Mouse (Mus musculus) frontal cortex, postnatal 14 days (tissue): Measurements from ENCODE around the gene Tubb3.
A peak's percentile ranks its signal among the peaks of the same experiment; 100 is the strongest.

Source experiments
- DNase-seq, 2 experiments: peaks; one replicate each; pipeline ENCODE4 v3.0.0; 2022; ENCODE audit warnings: low spot score in 2 of 2

Tubb3 gene

DNA sequence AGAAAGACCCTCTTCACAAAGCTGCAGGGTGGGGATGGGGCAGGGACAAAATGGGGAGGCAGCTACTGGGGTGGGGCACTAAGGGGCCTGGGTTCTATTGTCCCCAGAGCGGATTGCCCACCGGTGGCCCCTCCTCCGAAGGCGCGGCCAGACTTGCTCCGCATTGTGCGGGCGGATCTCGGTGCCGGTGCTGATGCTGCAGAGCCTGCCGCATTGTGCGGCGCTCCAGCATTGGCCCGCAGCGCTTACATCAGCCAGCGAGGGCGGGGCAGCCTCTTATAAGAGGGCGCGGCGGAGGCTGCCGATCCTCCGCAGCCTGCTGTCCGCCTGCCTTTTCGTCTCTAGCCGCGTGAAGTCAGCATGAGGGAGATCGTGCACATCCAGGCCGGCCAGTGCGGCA is at the start of gene Tubb3:
Tubb3 (plus strand) TSS at position 179 of the 400 bp plus-strand sequence.
- peak; percentile 85 to 86 for DNase-seq

DNA sequence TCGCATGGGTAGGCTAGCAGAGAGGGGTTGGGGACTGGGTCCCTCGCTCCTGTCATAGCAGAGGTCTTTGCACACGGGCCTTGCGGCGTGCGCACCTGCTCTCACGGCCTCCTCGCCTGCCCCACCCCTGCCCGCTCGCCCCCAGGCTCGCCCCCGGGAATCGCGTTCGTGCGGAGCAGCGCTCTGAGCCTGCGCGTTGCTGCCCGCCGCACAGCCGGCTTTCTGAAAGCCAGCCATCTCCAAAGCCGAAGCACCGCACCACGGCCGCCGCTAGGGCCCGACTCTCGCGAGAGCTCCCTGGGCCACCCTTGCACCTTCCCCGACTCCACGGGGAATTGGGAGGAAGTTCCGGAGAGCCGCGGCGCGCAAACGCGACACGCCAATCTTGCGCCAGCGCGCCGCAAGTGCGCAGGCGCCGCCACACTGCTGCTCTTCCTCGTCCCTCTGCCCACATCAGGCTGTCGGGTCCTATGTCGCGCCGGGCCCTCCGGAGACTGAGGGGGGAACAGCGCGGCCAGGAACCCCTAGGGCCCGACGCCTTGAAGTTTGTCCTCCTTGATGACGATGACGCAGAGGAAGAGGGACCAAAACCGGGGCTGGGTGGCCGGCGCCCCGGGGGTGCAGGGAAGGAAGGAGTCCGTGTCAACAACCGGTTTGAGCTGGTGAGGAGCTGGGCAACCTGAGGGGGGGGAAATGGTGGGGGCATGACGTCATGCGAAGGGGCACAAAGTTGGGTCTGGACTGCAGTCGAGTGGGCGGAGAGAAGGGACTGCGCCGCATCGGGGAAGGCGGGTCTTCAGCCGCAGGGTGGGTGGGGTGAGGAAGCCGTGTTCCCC is 37.6 kb upstream of the Tubb3 start, which contains the start of gene Tcf25:
Tcf25 (plus strand) TSS at position 351 of the 836 bp plus-strand sequence.
- DNase-seq: peak; percentile 95

DNA sequence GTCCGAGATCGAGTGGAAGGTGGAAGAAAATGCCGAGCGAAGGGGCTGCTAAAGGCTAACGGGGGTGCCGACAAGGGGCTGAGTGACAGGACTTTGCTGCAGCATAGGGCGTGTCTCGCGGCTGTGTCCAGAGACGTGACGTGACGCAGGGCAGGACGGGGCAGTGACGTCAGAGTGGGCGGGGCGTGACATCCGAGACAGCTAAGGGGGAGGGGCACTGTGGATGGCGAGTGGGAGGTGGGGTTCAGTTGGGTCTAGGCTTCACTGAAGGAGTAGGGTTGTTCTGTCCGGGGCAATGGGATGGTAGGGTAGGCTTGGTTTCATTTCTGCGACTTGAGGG is 37.0 kb upstream of the Tubb3 start:
- DNase-seq: peak; percentile 87 to 90

DNA sequence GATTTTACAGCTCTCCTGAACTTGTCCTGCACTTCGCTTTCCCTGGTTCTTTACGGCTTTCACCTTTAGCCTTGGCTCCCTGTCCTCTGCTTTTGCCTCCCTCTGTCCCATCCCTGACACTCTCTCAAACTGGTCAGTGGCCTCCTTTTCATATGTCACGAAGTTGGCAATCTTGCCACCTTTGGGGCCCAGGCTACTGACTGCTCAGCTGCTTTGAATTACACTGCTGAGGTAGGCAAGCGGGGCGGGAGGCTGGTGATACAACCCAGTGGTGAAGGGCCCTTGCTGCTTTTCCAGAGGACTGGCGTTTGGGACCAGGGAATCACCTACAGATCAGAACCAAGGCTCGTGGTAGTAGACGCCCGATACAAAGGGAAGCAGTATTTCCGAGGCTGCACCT is 35.5 kb upstream of the Tubb3 start:
- no peak for DNase-seq

DNA sequence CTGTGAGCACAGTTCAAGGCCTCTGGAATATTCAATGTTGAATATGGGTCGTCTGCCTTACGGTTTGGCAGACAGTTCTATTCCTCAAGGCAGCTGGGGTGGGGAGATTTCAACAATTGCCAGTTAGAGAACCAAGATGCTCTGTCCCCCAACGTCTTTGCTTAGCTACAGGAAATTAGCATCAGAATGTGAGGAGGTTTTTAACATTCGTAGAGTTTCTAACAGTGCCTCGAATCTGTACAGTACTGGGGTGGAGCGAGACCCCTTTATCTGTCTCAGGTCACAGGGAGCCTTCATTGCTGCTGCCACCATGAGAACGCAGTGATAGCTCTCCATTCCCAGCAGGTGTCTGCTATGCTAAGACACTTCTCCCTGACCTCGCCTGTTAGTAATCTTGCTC is 35.1 kb upstream of the Tubb3 start:
- DNase-seq: no peak

DNA sequence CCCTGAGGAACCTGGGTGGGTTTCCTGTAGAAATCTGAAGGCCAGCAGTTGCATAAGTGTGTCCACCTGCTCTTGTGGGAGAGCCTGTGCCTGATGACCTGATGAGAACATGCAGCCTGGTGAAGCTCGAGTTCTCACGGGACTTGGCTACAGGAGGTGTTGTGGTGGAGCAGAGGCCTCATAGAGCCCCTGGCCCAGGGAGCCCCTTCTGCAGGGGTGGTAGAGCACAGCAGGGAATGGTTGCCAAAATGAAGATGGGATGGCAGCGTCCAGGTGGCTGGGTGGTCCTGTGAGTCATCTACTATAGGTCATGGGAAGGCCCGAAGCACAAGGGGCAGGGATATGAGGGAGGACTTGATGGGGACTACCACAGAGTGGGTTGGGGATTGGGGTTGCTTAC is 29.5 kb upstream of the Tubb3 start:
- DNase-seq: no peak

DNA sequence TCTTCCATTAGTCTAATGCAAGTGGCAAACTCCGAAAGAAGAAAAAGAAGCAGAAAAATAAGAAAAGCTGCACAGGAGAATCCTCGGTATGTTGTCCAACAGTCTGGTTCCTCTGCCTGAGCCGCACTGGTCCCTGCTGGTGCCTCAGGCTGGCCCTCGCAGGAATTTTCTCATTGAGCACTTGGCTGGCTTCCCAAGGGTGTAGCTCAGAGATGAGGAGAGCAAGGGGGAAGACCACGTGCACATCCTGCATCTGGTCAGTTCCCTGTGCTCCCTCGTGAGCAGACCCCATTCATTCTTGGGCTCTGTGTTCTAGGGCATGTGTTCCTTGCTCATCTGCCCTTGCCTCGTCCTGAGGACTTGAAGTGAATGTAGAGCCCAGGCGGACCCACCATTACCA is 28.7 kb upstream of the Tubb3 start:
- no peak for DNase-seq

DNA sequence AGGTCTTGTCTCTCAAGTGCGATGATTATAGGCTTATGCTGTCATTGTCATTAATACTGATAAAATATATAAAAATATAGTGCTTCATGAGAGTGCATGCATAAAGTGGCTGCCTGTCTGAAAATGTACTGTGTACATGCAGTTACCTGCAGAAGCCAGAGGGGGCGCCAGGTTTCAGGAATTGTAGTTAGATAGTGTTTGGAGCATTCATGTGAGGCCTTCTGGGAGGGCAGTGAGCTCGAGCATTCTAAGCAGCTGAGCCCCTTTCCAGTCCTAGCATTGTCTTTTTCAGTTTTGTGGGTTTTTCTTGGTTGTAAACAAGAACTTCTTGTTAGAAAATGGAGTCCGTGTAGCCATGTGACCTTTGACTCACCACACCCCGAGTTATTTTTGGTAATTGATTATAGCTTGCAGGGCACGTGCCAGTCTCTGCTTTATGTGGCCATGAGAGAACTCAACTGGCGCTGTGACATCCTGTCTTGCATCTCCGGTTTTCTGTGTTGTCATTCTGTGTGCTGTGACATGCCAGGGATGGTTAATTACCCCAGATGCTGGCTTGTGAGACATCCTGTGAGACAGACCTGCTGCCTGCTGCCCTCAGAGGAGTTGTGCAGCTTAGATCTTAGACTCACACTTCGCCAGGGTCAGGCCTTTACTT is 26.2 kb upstream of the Tubb3 start:
- DNase-seq: no peak

DNA sequence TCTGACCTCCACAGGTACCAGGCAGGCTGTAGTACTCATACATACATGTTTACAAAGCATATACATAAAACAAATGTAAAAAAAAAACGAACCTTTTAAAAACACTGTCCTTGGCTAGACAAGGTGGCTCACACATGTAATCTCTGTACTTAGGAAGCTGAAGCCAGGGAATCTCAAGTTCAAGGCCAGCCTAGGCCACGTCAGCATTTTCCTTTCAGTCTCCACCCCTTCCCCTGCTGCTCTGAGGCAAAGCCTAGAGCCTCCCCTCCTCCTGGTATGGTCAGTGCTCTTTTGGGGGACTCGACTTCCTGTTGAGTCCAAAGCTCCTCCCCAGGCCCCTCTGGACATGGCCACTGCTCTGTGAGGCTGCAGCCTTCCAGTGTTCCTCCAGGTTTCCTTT is 24.2 kb upstream of the Tubb3 start:
- no peak for DNase-seq

DNA sequence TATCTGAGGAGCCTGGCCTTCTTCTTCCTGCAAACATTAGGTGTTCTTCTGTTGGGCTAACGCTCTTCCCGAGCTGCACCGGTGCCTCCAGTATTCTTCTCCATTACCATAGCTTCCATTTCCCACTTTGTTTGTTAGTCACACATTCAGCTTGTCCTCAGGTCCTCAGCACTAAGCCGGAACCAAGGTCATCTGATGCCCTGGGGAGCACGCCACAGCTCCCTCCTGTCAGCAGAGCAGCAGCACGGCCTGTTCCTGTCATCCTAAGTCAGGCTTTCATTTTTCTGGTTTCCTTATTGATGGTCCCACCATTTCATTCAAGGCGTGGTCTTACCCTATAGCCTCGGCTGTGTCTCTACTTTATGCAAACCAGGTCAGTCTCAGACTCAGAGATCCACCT is 23.4 kb upstream of the Tubb3 start:
- no peak for DNase-seq

DNA sequence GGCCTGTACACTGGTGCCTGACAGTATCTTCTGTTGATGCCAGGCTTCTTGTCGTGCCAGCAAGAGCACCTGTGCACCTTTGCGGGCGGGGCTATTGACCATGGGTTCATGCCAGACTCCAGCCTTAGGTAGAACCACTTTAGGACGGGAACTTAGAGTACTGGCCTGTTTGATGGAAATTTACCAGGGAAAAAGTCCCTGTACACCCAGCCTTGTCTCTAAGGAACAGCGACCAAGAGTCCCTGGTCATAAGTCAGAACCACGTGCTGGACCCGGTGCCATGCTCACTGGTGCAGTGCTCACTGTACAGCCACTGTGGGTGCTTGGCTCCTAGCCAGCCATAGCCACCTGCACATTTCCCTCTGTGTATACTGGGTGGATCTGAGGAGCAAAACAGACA is 22.2 kb upstream of the Tubb3 start:
- DNase-seq: no peak

DNA sequence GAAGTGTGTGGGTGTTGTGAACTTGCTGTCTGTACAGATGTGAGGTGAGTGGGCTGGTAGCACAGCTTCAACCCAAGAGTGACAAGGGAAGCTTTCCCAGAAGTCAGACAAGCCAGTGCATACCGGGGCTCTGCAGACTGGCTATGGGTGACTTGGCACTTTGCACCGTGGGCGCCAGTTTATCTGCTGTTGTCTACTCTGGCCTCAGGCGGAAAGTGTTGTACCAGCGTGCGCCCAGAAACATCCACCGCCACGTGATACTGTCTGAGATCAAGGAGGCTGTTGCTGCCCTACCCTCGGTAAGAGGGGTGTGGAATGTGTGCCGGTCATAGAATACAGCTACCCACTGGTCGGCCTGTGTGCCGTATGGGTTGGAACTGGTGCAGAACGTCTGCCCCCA is 12.9 kb upstream of the Tubb3 start:
- DNase-seq: peak in 1 of 2 experiments; percentile 8

DNA sequence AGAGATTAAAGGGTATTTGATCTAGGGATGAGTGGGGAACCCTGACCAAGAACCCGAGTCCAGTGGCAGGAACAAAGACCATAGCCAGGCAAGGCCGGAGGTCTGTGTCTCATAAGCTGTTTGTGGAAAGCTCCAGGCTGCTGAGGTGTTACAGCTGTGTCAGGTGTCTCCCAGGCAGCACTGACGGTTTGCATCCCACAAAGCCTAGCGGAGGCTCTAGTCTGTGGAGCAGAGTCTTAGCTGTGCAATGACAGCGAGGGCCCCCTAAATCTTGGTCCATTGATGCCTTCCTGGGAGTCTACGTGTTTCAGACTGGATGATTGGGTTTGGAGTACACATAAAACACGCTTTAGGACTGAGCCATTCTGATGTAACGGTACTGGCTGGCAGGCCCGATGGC is 9.3 kb upstream of the Tubb3 start:
- no peak for DNase-seq

DNA sequence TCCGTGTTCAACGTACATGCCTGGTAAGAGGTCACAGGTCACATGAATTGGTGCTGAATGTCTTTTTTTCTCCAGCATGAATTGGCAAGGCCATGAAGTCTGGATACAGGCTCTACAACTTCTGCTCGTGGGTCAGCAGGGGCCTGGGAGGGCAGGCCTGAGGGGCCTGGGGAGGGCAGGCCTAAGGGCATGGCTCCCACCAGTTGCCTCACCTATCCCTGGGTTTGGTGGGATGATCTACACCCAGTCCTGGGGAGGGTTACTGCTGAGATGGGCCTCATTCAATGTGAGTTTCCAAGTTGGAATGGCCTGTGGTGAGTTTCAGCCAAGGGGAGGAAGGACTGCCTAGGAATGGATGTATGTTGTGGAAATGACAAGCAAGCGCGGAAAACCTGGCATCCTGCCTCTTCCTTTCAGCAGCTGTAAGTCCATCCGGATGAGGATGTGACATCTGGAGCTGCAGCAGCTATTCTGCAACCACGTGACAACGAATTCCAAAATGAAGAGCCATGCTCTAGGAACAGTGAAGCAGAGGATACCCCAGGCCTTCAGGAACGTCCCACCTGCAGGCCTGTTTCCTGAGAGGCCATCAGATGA is 8.4 kb upstream of the Tubb3 start:
- no peak for DNase-seq

DNA sequence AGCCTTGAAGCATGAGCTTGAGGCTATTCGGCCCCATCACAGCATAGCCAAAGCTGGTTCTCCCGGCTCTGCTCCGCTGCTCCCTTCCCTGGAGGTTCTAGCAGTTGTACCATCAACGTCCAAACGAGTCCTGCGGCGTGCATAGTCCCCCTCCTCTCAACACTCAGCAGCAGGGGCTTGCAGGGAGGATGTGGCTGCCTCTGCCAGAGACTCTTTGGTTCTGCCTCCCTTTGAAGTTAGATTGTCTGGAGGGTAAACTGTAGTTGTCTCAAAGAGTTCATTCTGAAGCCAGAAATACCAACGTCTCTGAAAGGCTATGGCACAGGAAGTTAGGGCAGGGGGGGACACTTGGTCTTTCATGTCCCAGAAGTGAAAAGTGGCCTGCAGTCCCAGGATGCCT is 6.7 kb upstream of the Tubb3 start:
- no peak for DNase-seq

DNA sequence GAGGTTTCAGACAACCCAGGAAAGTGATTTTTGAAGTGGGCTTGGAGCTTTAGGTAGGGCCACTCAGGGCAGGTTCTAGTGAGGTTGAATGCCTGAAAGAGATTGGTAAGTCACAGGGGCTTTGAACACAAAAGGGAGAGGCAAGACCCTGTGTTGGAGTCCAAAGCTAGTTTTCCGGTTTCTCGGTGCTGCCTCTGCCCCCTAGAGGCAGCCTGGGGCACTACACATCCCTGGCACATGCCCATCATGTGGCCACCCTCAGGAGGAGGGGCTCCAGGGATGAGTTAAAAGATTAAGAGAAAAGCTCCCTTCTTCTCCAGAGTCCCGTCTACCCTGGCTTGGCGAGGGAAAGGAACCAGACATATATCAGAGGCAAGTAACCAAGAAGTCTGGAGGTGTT is 4.4 kb upstream of the Tubb3 start, which contains the start of gene Mc1r:
Mc1r (plus strand) TSS at position 322 of the 400 bp plus-strand sequence.
- peak in 1 of 2 experiments; percentile 66 for DNase-seq

DNA sequence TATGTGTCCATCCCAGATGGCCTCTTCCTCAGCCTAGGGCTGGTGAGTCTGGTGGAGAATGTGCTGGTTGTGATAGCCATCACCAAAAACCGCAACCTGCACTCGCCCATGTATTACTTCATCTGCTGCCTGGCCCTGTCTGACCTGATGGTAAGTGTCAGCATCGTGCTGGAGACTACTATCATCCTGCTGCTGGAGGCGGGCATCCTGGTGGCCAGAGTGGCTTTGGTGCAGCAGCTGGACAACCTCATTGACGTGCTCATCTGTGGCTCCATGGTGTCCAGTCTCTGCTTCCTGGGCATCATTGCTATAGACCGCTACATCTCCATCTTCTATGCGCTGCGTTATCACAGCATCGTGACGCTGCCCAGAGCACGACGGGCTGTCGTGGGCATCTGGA is 3.6 kb upstream of the Tubb3 start:
- no peak for DNase-seq

DNA sequence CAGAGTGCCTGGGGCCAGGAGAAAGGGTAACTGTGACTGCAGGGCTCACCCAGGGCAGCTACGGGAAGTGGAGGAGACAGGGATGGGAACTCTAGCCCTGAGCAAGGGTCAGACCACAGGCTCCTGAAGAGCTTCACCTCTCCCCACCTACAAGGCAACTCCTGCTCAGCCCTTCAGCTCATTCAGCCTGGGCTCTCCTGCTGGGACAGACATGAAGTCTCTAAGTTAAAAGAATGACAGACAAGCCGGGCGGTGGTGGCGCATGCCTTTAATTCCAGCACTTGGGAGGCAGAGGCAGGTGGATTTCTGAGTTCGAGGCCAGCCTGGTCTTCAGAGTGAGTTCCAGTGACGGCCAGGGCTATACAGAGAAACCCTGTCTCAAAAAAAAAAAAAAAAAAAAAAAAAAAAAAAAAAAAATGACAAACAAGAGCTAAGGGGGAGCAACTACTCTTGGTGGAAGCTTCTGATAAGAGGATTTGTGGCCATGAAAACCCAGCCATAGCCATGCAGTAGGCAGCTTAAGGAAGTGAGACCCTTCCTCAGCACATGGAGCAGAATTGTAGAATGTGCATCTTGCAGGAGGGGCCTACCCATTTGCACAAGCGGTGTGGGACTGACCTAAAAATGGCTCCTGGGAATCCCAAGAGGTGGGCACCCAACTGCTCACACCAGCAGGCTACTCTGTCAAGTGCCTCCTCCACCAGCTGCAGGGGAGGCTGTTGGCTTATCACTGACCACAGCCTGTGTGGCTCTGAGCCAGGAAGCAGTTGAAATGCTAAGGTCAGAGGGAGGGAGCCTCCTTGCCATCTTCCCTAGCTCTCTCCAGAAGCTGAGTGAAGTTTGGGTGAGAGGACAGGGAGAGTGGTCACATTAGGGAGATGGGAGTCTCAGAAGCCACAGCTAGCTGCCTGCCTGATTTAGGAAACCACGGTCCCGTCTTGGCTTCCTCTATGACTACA is 2.4 kb upstream of the Tubb3 start:
- DNase-seq: no peak

DNA sequence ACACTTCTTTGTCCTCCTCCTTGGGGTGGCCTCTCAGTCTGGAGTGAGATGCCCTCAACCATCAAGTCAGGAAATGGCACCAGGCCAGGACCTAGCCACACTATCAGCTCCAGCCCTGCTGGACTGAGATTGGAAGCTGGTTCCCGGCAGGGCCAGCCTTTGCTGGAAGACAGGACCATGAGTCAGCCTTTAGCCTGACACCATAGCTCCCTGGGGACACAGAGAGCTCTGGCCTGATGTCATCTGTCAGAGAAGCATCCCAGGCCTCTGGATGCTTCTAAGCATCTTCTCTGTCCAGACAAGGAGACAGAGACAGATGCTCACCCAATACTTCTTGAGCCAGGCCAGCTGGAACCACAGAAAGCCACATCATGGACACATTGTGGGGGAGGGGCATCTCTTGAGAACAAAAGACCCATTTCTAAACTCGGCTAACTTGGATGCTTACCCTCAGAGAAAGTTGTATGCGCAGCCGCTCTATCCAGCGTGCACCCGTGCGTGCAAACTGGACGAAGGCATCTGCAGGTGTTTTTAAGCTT is 1.1 kb upstream of the Tubb3 start:
- DNase-seq: no peak

DNA sequence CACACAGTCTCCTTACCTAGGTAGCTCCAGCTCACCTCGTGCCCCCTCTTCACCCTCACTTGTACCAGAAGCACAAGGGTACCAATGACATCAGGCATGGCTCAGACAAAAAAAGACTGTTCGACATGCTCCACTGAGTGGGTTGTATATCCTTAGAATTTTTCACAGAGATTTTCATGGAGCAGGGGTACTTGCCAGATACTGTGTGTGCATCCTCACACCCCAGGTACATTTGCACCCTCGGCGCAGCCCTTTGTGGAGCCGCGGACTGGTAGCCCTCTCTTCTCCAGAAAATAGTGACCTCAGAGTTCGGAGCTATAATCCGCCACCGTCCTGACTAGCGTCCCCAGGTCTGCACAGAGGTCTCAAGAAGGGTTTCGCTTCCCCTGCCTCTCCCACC is 436 bp upstream of the Tubb3 start:
- no peak for DNase-seq

DNA sequence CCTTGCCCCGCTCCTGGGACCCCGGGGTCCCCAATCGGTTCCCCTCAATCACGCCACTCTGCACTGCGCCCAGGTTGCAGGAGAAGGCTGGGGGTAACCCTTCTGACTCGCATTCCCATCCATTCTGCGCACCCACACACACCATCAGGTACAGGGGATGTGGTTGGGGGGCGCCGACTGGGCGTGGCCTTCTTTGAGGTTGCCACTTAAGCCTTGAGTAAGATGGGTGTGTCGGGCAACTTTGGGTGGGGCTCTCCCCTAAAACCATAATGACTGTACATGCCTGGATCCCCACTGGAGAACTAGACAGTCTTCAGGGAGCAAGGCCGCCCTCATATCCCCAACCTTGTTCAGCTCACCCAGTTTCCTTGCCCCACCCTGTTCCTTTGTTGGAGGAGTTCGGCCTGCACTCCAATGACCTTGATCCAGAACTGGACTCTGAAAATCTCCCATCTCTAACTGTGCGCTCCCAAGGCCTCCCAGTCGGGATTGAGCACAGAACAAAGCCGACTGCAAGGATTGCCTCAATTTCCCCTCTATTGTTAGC is 630 bp downstream of the Tubb3 start:
- peak in 1 of 2 experiments; percentile 52 for DNase-seq
